Mouse (Mus musculus) spleen, adult 2 months (tissue): ENCODE results near the gene Josd1.

Source experiments
- CTCF ChIP-seq: fragments of 200-500 bp; IDR thresholded peaks from 2 replicates; pipeline ENCODE4 v1.5.1; 2011; ENCODE audit warnings: mild to moderate bottlenecking, inconsistent platforms; ENCODE audit not compliant: insufficient read depth, insufficient read length, insufficient replicate concordance; ENCODE audit errors: extremely low read depth
- POLR2A ChIP-seq: fragments of 200-500 bp; IDR thresholded peaks from 2 replicates; pipeline ENCODE4 v1.6.1; 2011; ENCODE audit warnings: low read depth, low read length, inconsistent platforms

DNA sequence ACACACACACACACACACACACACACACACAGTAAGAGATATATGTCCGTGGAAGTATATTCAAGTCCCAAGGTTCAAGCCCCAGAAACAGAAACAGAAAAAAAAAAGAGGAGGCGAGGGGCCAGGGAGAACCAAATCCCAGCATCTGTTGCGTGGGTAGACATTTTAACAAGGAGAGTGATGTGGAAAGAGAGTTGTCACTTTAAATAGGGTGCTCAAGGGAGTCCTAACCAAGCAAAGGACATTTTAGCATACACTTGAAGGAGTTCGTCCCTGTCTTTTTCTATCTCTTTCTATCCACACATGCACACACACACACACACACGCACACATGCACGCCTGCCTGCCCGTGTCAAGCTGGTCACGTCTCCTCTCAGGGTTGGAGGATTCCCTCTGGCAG is 23.1 kb downstream of the Josd1 start:
- TF ChIP-seq POLR2A (no peak), CTCF (no peak)
